Mouse (Mus musculus): Measurements from ENCODE around the gene Fbxw25. TPM values are rescaled to one million over a fixed set of nuclear protein-coding genes. Genes with fewer than 3 reads are reported as not detected.

The Fbxw25 gene
- not detected for total RNA-seq (2023)

DNA sequence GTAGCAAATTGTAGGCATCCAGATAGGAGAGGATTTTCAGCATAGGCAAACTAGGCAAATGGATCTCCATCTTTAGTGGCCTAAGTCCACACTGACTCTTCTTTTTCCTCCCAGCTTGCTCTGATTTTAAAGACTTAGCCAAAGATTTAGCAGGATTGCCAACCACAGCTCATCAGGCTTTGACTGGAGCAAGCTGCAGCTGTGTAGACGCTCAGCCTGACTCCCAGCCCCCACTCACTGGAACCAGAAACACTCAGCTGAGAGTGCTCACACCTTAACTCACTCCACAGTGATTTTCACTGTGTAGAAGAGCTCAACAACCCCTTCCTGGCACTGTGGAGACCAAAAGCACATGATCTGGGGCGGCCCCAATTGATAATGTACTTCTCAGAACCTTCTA, at the start of gene Fbxw25:
TSS of gene Fbxw25 (minus strand) at position 101 of the 400 bp plus-strand sequence.

DNA sequence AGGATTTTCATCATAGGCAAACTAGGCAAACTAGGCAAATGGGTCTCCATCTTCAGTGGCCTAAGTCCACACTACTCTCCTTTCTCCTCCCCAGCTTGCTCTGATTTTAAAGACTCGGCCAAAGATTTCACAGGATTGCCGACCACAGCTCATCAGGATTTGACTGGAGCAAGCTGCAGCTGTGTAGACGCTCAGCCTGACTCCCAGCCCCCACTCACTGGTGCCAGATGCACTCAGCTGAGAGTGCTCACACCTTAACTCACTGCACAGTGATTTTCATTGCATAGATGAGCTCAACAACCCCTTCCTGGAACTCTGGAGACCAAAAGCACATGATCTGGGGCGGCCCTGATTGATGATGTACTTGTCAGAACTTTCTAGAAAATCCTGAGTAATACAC, 38.1 kb upstream of the Fbxw25 start, which contains the start of gene Fbxw18:
TSS of gene Fbxw18 (minus strand) at position 101 of the 400 bp plus-strand sequence.

DNA sequence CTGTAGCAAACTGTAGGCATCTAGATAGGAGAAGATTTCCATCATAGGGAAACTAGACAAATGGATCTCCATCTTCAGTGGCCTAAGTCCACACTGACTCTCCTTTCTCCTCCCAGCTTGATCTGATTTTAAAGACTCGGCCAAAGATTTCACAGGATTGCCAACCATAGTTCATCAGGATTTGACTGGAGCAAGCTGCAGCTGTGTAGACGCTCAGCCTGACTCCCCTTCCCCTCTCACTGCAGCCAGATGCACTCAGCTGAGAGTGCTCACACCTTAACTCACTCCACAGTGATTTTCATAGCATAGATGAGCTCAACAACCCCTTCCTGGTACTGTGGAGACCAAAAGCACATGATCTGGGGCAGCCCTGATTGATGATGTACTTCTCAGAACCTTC, 38.5 kb downstream of the Fbxw25 start, which contains the start of gene Fbxw24:
TSS of gene Fbxw24 (minus strand) at position 101 of the 400 bp plus-strand sequence.

Other genes starting within 250 kb of the Fbxw25 start
- not detected for gene Fbxw16, start 215.5 kb downstream of the Fbxw25 start, total RNA-seq (2023)
- not detected for gene Fbxw19, start 168.8 kb downstream of the Fbxw25 start, total RNA-seq (2023)
- gene Fbxw15, start 96.4 kb downstream of the Fbxw25 start, total RNA-seq (2023), result not detected
- not detected for gene Fbxw24, start 38.6 kb downstream of the Fbxw25 start, total RNA-seq (2023)
- not detected for gene Fbxw18, start 38.0 kb upstream of the Fbxw25 start, total RNA-seq (2023)
- not detected for gene Fbxw26, start 81.4 kb upstream of the Fbxw25 start, total RNA-seq (2023)
- gene Fbxw27, start 126.0 kb upstream of the Fbxw25 start, total RNA-seq (2023), result not detected
- not detected for gene Spink8, start 147.6 kb upstream of the Fbxw25 start, total RNA-seq (2023)
- gene Nme6, start 168.1 kb upstream of the Fbxw25 start, total RNA-seq (2023), result 10 to 100 TPM in 1 of 2 experiments, 1 to 10 TPM in 1; 9.0 to 10.8 TPM
- 1,000 to 10,000 TPM; 5,488 to 6,851 TPM for gene Camp, start 185.0 kb upstream of the Fbxw25 start, total RNA-seq (2023)
- 10 to 100 TPM; 28.5 to 29.9 TPM for gene Cdc25a, start 210.9 kb upstream of the Fbxw25 start, total RNA-seq (2023)